Mouse (Mus musculus) midbrain, embryonic 14.5 days (tissue): ENCODE data around the gene Itgav. TPM values are rescaled to one million over a fixed set of nuclear protein-coding genes. Genes with fewer than 3 reads are reported as not detected.
"Not testable (repeated sequence)": the region's sequence is repeated elsewhere in the genome, so short reads cannot be mapped to it uniquely, and the experiment has no call there.

Experiments used
- ATAC-seq: fragments of 200-750 bp; cut with Nextera tagmentation; 2 replicates; pipeline ENCODE4 v1.8.0; 2017; ENCODE audit warnings: moderate number of reproducible peaks, moderate library complexity; ENCODE audit not compliant: low FRiP score, low TSS enrichment
- DNase-seq: peaks from one replicate; pipeline ENCODE4 v3.0.0-alpha.2; 2015
- H3K27ac ChIP-seq: fragments of 300-500 bp; sonication (generic); replicated peaks from 2 replicates; pipeline ENCODE4 v1.5.1; 2014; ENCODE audit warnings: mild to moderate bottlenecking, low read depth, low read length, moderate library complexity
- H3K27me3 ChIP-seq: fragments of 300-500 bp; sonication (generic); 2 replicates; pipeline ENCODE4 v1.6.1; 2014; ENCODE audit warnings: low read length, control low read depth, mixed read lengths; ENCODE audit not compliant: control insufficient read depth, insufficient read depth
- H3K36me3 ChIP-seq: fragments of 300-500 bp; sonication (generic); 2 replicates; pipeline ENCODE4 v1.6.1; 2014; ENCODE audit warnings: low read length, control low read depth; ENCODE audit not compliant: control insufficient read depth, insufficient read depth
- H3K4me1 ChIP-seq: fragments of 300-500 bp; sonication (generic); 2 replicates; pipeline ENCODE4 v1.6.1; 2014; ENCODE audit warnings: mild to moderate bottlenecking, antibody characterized with exemption, low read length, control low read depth; ENCODE audit not compliant: control insufficient read depth, insufficient read depth
- H3K4me2 ChIP-seq: fragments of 300-500 bp; sonication (generic); 2 replicates; pipeline ENCODE4 v1.6.1; 2014; ENCODE audit warnings: mild to moderate bottlenecking, low read length, moderate library complexity
- H3K4me3 ChIP-seq: fragments of 300-500 bp; sonication (generic); replicated peaks from 2 replicates; pipeline ENCODE4 v1.5.1; 2014; ENCODE audit warnings: low read depth, low read length
- H3K9ac ChIP-seq: fragments of 300-500 bp; sonication (generic); replicated peaks from 2 replicates; pipeline ENCODE4 v1.6.1; 2014; ENCODE audit warnings: mild to moderate bottlenecking, low read length, moderate library complexity
- H3K9me3 ChIP-seq: fragments of 300-500 bp; sonication (generic); 2 replicates; pipeline ENCODE4 v1.6.1; 2016; ENCODE audit warnings: low read length, control low read depth, mixed read lengths; ENCODE audit not compliant: control insufficient read depth
- WGBS: fragments of 180-500 bp; shearing (Covaris S2); extraction: QIAGEN DNeasy Blood & Tissue Kit; methylation state at CpG from one replicate; pipeline ENCODE4 v1.1.7; 2014; 5-methylcytosine and 5-hydroxymethylcytosine counted together
- polyA plus RNA-seq: library from polyadenylated mRNA; unstranded; fragments of >200 nt; fragmentation: Nextera tagmentation; extraction: Ambion mirVana; gene quantifications from 2 replicates; pipeline ENCODE4 v1.2.1, GENCODE M21; 2014

Itgav gene
- polyA plus RNA-seq, 1 experiment from 2014 or later, result 27.5 TPM

- Histone ChIP-seq H3K27ac (no peak overlapping the region), H3K4me2 (no peak overlapping the region), H3K9ac (no peak overlapping the region), H3K27me3 (no peaks in the 10 kb centered on the region), H3K4me3 (no peak overlapping the region), H3K36me3 (no peaks in the 10 kb centered on the region), H3K4me1 (no peaks in the 10 kb centered on the region), H3K9me3 (no peaks in the 10 kb centered on the region)
- DNase-seq (no peak), ATAC-seq (no peak)
- 86% methylated on average over 4 of the region's 4 CpGs for WGBS
These were observed 23.5 kb upstream of the Itgav start for GRCm38 (mm10) chr2:83700667-83701066.

DNA sequence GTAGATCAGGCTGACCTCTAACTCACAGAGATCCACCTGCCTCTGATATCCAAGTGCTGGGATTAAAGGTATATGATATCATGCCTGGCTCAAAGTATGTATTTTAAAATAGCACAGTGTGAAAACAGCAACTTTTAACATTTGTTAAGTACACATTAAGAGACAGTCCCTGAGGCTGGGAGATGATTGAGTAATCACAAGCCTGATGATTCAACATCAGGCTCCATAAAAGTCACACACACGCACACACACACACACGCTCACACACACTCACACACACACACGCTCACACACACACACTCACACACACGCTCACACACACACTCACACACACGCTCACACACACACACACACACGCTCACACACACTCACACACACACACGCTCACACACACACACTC is 21.8 kb upstream of the Itgav start:
- Histone ChIP-seq H3K4me3 (no peak overlapping the region), H3K9ac (no peak overlapping the region), H3K36me3 (no peaks in the 10 kb centered on the region), H3K27me3 (no peaks in the 10 kb centered on the region), H3K27ac (no peak overlapping the region), H3K4me2 (no peak overlapping the region), H3K4me1 (no peaks in the 10 kb centered on the region), H3K9me3 (no peaks in the 10 kb centered on the region)
- ATAC-seq, result no peak
- no peak for DNase-seq
- 88% methylated on average over 7 of the region's 7 CpGs for WGBS

DNA sequence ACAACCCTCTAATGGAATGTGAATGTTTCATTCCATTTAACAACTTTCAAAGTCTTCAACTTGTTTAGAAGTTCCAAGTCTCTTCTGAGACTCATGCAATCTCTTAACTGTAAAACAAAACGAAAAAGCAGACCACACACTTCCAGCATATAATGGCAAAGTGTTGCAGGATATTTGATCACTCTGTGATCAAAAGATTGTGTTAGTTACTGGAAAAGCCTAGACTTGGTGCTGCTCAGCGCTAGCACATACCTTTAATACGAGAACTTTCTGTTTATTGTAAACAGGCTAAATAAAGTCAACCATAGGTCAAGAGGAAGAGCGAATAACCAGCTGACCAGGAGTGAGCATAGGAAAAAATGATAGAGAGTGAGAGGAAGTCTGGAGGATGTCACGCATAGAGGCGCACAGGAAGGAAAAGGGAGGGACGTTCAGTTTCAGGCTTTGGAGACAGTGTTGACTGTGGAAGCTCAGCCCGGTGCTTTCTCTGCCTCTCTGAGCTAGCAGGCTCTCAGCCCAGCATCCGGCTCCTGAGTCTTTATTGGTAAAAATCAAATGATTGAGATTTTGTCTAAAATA is 18.5 kb upstream of the Itgav start:
- WGBS, result 92% methylated on average over 9 of the region's 9 CpGs
- H3K9me3 ChIP-seq, result no peaks in the 10 kb centered on the region
- DNase-seq, result no peak
- no peaks in the 10 kb centered on the region for H3K36me3 ChIP-seq
- H3K4me2 ChIP-seq, result no peak overlapping the region
- H3K4me3 ChIP-seq, result no peak overlapping the region
- no peak overlapping the region for H3K9ac ChIP-seq
- H3K27me3 ChIP-seq, result no peaks in the 10 kb centered on the region
- H3K4me1 ChIP-seq, result no peaks in the 10 kb centered on the region
- no peak overlapping the region for H3K27ac ChIP-seq
- ATAC-seq, result no peak

- Histone ChIP-seq H3K27me3 (no peaks in the 10 kb centered on the region), H3K4me2 (no peak overlapping the region), H3K4me1 (no peaks in the 10 kb centered on the region), H3K9ac (no peak overlapping the region), H3K9me3 (no peaks in the 10 kb centered on the region), H3K36me3 (no peaks in the 10 kb centered on the region), H3K4me3 (no peak overlapping the region), H3K27ac (no peak overlapping the region)
- 84% methylated on average over 11 of the region's 11 CpGs for WGBS
- ATAC-seq (no peak), DNase-seq (no peak)
These were observed 14.2 kb upstream of the Itgav start for GRCm38 (mm10) chr2:83709896-83710524.

- H3K27ac ChIP-seq, H3K4me1 ChIP-seq, H3K4me2 ChIP-seq, H3K9me3 ChIP-seq, H3K36me3 ChIP-seq, ATAC-seq, H3K27me3 ChIP-seq, H3K4me3 ChIP-seq, DNase-seq, H3K9ac ChIP-seq: not testable (repeated sequence)
- 83% methylated on average over 7 of the region's 7 CpGs for WGBS
These were observed 10.9 kb upstream of the Itgav start for GRCm38 (mm10) chr2:83713281-83713680.

- Histone ChIP-seq H3K4me1 (no peaks in the 10 kb centered on the region), H3K27ac (no peak overlapping the region), H3K4me2 (no peak overlapping the region), H3K4me3 (no peak overlapping the region), H3K9me3 (no peaks in the 10 kb centered on the region), H3K9ac (no peak overlapping the region), H3K27me3 (no peaks in the 10 kb centered on the region), H3K36me3 (no peaks in the 10 kb centered on the region)
- DNase-seq, result no peak
- no peak for ATAC-seq
- WGBS, result 92% methylated on average over 5 of the region's 5 CpGs
These were observed 10.3 kb upstream of the Itgav start for GRCm38 (mm10) chr2:83713946-83714345.

GRCm38 (mm10) chr2:83714783-83715182 is 9.4 kb upstream of the Itgav start:
- no peak overlapping the region for H3K27ac ChIP-seq
- ATAC-seq (no peak), DNase-seq (peak; percentile 44)
- no peaks in the 10 kb centered on the region for H3K27me3 ChIP-seq
- 48% methylated on average over 6 of the region's 6 CpGs for whole genome bisulfite sequencing
- H3K4me1 ChIP-seq, result no peaks in the 10 kb centered on the region
- H3K36me3 ChIP-seq, result no peaks in the 10 kb centered on the region
- no peak overlapping the region for H3K9ac ChIP-seq
- H3K4me3 ChIP-seq, result no peak overlapping the region
- H3K9me3 ChIP-seq, result no peaks in the 10 kb centered on the region
- H3K4me2 ChIP-seq, result no peak overlapping the region

DNA sequence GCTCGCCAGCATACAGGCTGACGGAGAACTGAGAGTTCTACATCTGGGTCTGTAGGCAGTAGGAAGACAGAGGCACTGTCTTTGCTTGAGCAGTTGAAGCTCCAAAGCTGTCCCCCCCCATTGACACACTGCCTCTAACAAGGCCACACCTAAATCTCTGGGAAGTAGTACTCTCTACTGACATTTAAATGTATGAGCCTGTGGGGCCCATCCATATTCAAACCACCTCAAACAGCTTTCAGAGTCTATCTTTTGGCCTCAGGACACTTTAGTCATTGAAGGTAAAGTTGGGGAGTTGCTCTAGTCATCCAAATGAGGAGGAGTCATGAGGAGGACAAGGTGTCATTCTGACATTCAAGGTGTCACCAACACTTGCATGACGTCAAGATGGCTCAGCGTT is 5.9 kb upstream of the Itgav start:
- H3K27me3 ChIP-seq, result no peaks in the 10 kb centered on the region

DNA sequence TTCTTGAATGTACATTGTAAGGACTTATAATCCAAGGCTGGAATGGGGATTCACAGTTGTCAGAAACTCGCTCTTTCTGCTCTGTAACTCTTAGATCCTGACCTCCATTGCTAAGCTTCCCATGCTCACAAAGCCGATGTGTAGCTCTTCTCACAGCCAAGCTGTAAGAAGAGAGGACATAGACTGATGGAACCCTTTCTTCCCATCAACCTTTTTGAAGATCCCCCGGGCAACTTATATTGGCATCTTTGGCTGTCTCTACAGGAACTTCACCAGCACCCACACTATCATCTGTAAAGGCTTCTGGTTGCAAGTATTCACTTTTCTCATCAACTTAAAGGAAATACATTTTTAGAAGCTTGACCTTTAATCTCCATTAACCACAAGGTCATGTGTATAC is 2.6 kb upstream of the Itgav start:
- H3K9me3 ChIP-seq, result no peaks in the 10 kb centered on the region
- H3K36me3 ChIP-seq, result no peaks in the 10 kb centered on the region
- no peak overlapping the region for H3K4me3 ChIP-seq
- peaks cover 7% of the 10 kb centered on the region; the same call in 1 of the 2 replicates for H3K4me1 ChIP-seq
- no peak for ATAC-seq
- DNase-seq, result no peak
- no peak overlapping the region for H3K4me2 ChIP-seq
- no peaks in the 10 kb centered on the region for H3K27me3 ChIP-seq
- no peak overlapping the region for H3K27ac ChIP-seq
- 86% methylated on average over 3 of the region's 3 CpGs for WGBS
- no peak overlapping the region for H3K9ac ChIP-seq

More for the DNA sequence above, 5.9 kb upstream of the Itgav start:
- Histone ChIP-seq H3K36me3 (no peaks in the 10 kb centered on the region), H3K4me3 (no peak overlapping the region), H3K9ac (no peak overlapping the region), H3K27ac (no peak overlapping the region), H3K4me2 (no peak overlapping the region), H3K4me1 (no peaks in the 10 kb centered on the region), H3K9me3 (no peaks in the 10 kb centered on the region)
- ATAC-seq (no peak), DNase-seq (no peak)
- 93% methylated on average over 4 of the region's 4 CpGs for WGBS
